Mouse (Mus musculus): Measurements from ENCODE around the gene Efna3.

Efna3 gene

GRCm38 (mm10) chr3:89315930-89316831 is 6.6 kb downstream of the Efna3 start:
- peak in 1 of 2 experiments; percentile 51 for DNase-seq

GRCm38 (mm10) chr3:89315195-89315929 is 7.4 kb downstream of the Efna3 start:
- peak; percentile 87 to 91 for DNase-seq

GRCm38 (mm10) chr3:89314791-89315190 is 8.0 kb downstream of the Efna3 start:
- peak in 1 of 2 experiments; percentile 45 for DNase-seq

GRCm38 (mm10) chr3:89314340-89314739 is 8.4 kb downstream of the Efna3 start:
- no peak for DNase-seq

GRCm38 (mm10) chr3:89308089-89308488 is 14.7 kb downstream of the Efna3 start:
- DNase-seq = peak; percentile 75 to 83

GRCm38 (mm10) chr3:89305551-89306325 is 17.0 kb downstream of the Efna3 start:
- peak; percentile 61 to 72 for DNase-seq

- DNase-seq = peak in 1 of 2 experiments; percentile 62
Measured at GRCm38 (mm10) chr3:89305105-89305504, 17.7 kb downstream of the Efna3 start.

- DNase-seq = no peak
Measured at GRCm38 (mm10) chr3:89304440-89304839, 18.3 kb downstream of the Efna3 start.

- DNase-seq = no peak
Measured at GRCm38 (mm10) chr3:89300514-89300913, 22.3 kb downstream of the Efna3 start.

- peak in 1 of 2 experiments; percentile 74 for DNase-seq
Measured at GRCm38 (mm10) chr3:89300071-89300470, 22.7 kb downstream of the Efna3 start.

GRCm38 (mm10) chr3:89299499-89299898 is 23.3 kb downstream of the Efna3 start:
- DNase-seq = peak; percentile 61 to 76

- no peak for DNase-seq
Measured at GRCm38 (mm10) chr3:89298908-89299307, 23.9 kb downstream of the Efna3 start.

- DNase-seq = no peak
Measured at GRCm38 (mm10) chr3:89296761-89297396, 25.9 kb downstream of the Efna3 start.

GRCm38 (mm10) chr3:89295685-89296230 is 27.0 kb downstream of the Efna3 start:
- no peak for DNase-seq

GRCm38 (mm10) chr3:89294195-89294594 is 28.6 kb downstream of the Efna3 start:
- DNase-seq = peak; percentile 49 to 77

- DNase-seq = peak; percentile 62 to 82
Measured at GRCm38 (mm10) chr3:89293247-89293918, 29.4 kb downstream of the Efna3 start.

GRCm38 (mm10) chr3:89292303-89292702 is 30.5 kb downstream of the Efna3 start:
- no peak for DNase-seq

GRCm38 (mm10) chr3:89291874-89292273 is 30.9 kb downstream of the Efna3 start:
- DNase-seq = no peak

GRCm38 (mm10) chr3:89288503-89288928 is 34.2 kb downstream of the Efna3 start:
- peak; percentile 51 to 84 for DNase-seq

- DNase-seq = no peak
Measured at GRCm38 (mm10) chr3:89287286-89287685, 35.5 kb downstream of the Efna3 start.

- no peak for DNase-seq
Measured at GRCm38 (mm10) chr3:89285526-89285925, 37.2 kb downstream of the Efna3 start.

Data from kidney, postnatal 25 days (tissue).